Mouse (Mus musculus) cerebellum, adult 2 months (tissue): Measurements from ENCODE around the gene Hspa1a. TPM values are rescaled to one million over a fixed set of nuclear protein-coding genes. Genes with fewer than 3 reads are reported as not detected.
"Not testable (repeated sequence)": the region's sequence is repeated elsewhere in the genome, so short reads cannot be mapped to it uniquely, and the experiment has no call there.

ENCODE experiments used
- DNase-seq, 2 experiments: peaks; one replicate each; pipeline ENCODE4 v3.0.0; 2021
- H3K27ac ChIP-seq: fragments of 200-500 bp; 2 replicates; pipeline ENCODE4 v1.5.1; 2012; ENCODE audit warnings: low read length, control low read depth, inconsistent platforms; ENCODE audit not compliant: insufficient read depth
- H3K27me3 ChIP-seq: fragments of 200-500 bp; 2 replicates; pipeline ENCODE4 v1.6.1; 2012; ENCODE audit warnings: inconsistent platforms, mild to moderate bottlenecking, low read length, moderate library complexity; ENCODE audit not compliant: control insufficient read depth, insufficient read depth
- H3K4me1 ChIP-seq: fragments of 200-500 bp; 2 replicates; pipeline ENCODE4 v1.6.1; 2011; ENCODE audit warnings: low read length; ENCODE audit not compliant: control insufficient read depth, insufficient read depth
- H3K4me3 ChIP-seq: fragments of 200-500 bp; replicated peaks from 2 replicates; pipeline ENCODE3; 2011; ENCODE audit warnings: mild to moderate bottlenecking, low read depth, low read length, control low read depth; ENCODE audit not compliant: insufficient read depth
- CTCF ChIP-seq: fragments of 200-500 bp; IDR thresholded peaks from 2 replicates; pipeline ENCODE4 v1.5.1; 2011; ENCODE audit warnings: low read depth, mild to moderate bottlenecking, control low read depth, low read length, moderate library complexity, borderline replicate concordance; ENCODE audit not compliant: insufficient read depth
- POLR2A ChIP-seq: fragments of 200-500 bp; IDR thresholded peaks from 2 replicates; pipeline ENCODE4 v1.6.1; 2011; ENCODE audit warnings: low read length, control low read depth, borderline replicate concordance; ENCODE audit not compliant: insufficient read depth
- WGBS: fragments of 180-500 bp; shearing (Covaris S2); methylation state at CpG from one replicate; pipeline ENCODE4 v1.1.7; 2018; 5-methylcytosine and 5-hydroxymethylcytosine counted together
- polyA plus RNA-seq: library from polyadenylated mRNA; depleted of rRNA; stranded (reverse); fragments of >200 nt; gene quantifications from 2 replicates; pipeline ENCODE4 v1.2.3, GENCODE M21; 2012

Hspa1a gene
- polyA plus RNA-seq, 1 experiment: 10.5 TPM

DNA sequence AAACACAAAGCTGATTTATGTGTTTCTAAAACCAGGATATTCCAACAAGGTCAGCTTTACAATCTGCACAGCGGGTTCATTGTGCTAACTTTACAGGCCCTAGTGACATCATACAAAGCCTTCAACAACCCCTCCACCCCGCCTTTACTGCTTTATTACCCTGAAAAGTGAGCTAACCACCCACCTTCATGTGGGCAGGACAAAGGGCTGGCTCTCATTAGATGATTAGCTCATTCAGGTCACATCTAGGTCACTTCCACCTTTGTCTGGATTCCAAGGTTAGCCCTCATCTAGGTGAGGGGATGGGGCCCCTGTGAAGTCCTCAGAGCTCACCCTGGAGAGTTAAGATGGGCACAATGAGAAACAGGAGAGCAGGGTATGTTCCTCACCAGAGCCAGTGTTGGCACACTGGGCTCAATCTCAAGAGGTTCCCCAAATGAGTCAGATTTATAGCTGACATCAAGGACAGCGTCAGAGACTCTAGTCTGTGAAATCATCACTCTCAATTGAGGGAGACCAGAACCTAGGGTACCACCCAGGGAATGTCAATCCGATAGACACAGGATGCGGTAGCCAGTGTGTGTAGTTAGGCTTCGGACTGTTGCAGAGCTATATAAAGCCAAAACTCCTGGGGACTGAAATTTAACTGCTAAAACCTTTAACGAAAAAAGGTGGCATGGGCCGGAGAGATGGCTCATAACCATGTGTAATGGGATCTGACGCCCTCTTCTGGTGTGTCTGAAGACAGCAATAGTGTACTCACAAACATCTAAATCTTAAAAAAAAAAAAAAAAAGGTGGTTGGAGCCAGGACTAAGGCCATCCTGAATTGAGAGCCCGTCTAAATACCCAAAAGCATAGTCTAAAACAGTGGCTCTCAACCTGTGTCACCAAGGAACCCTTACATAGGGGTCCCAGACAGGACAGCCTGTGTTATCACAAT is 21.2 kb downstream of the Hspa1a start:
- Histone ChIP-seq H3K4me1 (no peaks in the 10 kb centered on the region; the same call in none of the 2 replicates), H3K27ac (no peak overlapping the region), H3K27me3 (no peaks in the 10 kb centered on the region), H3K4me3 (peak overlapping the region; percentile 98)
- WGBS: 34% methylated on average over 10 of the region's 10 CpGs
- DNase-seq: no peak
- TF ChIP-seq POLR2A (no peak), CTCF (no peak)

DNA sequence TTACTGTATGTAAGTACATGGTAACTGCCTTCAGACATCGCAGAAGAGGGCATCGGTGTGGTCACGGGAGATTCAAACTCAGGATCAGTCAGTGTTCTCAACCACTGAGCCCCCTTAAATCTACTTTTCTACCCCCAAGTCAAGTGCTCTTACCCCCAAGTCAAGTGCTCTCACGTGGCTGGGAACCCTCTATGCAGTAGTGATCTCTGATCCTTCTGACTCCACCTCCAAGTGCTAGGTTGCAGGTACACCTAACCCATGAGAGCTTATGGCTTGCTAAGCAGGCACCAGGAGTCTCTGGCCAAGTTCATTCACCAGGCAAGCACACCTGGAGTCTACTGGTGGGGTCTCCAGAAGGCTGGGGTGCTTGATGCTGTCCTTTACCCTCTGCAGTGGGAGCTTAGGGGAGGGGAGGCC is 22.4 kb downstream of the Hspa1a start:
- Histone ChIP-seq H3K4me3 (no peak overlapping the region), H3K27ac (no peak overlapping the region), H3K27me3 (no peaks in the 10 kb centered on the region), H3K4me1 (no peaks in the 10 kb centered on the region; the same call in none of the 2 replicates)
- WGBS: 47% methylated on average over 4 of the region's 4 CpGs
- TF ChIP-seq CTCF (no peak), POLR2A (no peak)
- DNase-seq: no peak

GRCm38 (mm10) chr17:34948721-34949552 is 23.0 kb downstream of the Hspa1a start:
- WGBS: 57% methylated on average over 9 of the region's 9 CpGs
- H3K4me1 ChIP-seq, H3K27ac ChIP-seq, DNase-seq, H3K27me3 ChIP-seq, H3K4me3 ChIP-seq: not testable (repeated sequence)

- H3K4me1 ChIP-seq: no peaks in the 10 kb centered on the region; the same call in none of the 2 replicates
- TF ChIP-seq POLR2A: no peak
- TF ChIP-seq CTCF: peak; percentile 36; the same call in 1 of the 2 replicates
- no peak overlapping the region for H3K27ac ChIP-seq
- WGBS: 23% methylated on average over 8 of the region's 8 CpGs
- H3K4me3 ChIP-seq: no peak overlapping the region
- no peak for DNase-seq
- no peaks in the 10 kb centered on the region for H3K27me3 ChIP-seq
Measured at GRCm38 (mm10) chr17:34947606-34948005, 24.4 kb downstream of the Hspa1a start.

- Histone ChIP-seq H3K4me1 (no peaks in the 10 kb centered on the region; the same call in none of the 2 replicates), H3K27ac (no peak overlapping the region), H3K27me3 (no peaks in the 10 kb centered on the region), H3K4me3 (no peak overlapping the region)
- TF ChIP-seq CTCF (no peak), POLR2A (no peak)
- 87% methylated on average over 5 of the region's 5 CpGs for WGBS
- DNase-seq: no peak
Measured at GRCm38 (mm10) chr17:34946486-34947140, 25.3 kb downstream of the Hspa1a start.

DNA sequence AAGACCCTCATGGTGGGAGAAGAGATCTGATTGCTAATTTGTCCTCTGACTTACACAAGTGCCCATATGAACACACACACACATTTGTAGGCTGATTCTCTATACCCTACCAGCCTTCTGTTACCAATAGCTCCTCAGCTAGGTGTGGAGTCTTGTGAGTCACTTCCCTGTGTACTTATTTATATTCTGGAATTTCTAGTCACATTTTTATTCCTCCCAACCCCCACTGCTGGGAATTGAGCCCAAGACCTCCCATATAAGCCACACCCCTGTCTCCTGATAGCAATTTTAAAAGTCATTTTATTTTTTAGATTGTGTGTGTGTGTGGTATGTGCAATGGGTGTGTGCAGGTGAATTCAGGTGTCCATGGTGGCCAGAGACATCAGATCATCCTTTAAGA is 27.6 kb downstream of the Hspa1a start:
- Histone ChIP-seq H3K27me3 (no peaks in the 10 kb centered on the region), H3K4me1 (no peaks in the 10 kb centered on the region), H3K4me3 (no peak overlapping the region), H3K27ac (no peak overlapping the region)
- TF ChIP-seq POLR2A (no peak), CTCF (no peak)
- no peak for DNase-seq

- H3K4me1 ChIP-seq: no peaks in the 10 kb centered on the region
- no peaks in the 10 kb centered on the region for H3K27me3 ChIP-seq
- no peak overlapping the region for H3K4me3 ChIP-seq
- no peak for DNase-seq
- H3K27ac ChIP-seq: no peak overlapping the region
- TF ChIP-seq CTCF: no peak
- 86% methylated on average over 4 of the region's 4 CpGs for WGBS
Measured at GRCm38 (mm10) chr17:34943128-34943815, 28.7 kb downstream of the Hspa1a start.
